Mouse (Mus musculus) hindbrain, embryonic 15.5 days (tissue): ENCODE results near the gene Lect2. TPM values are rescaled to one million over a fixed set of nuclear protein-coding genes. Genes with fewer than 3 reads are reported as not detected.

ENCODE experiments used
- ATAC-seq: fragments of 200-750 bp; cut with Nextera tagmentation; 2 replicates; pipeline ENCODE4 v1.8.0; 2017; ENCODE audit warnings: low read depth, moderate number of reproducible peaks, moderate TSS enrichment; ENCODE audit not compliant: low FRiP score
- H3K27ac ChIP-seq: fragments of 300-500 bp; sonication (generic); replicated peaks from 2 replicates; pipeline ENCODE4 v1.5.1; 2015; ENCODE audit warnings: mild to moderate bottlenecking, inconsistent platforms
- H3K27me3 ChIP-seq: fragments of 300-500 bp; sonication (generic); 2 replicates; pipeline ENCODE4 v1.6.1; 2015; ENCODE audit warnings: control low read depth, inconsistent platforms
- H3K36me3 ChIP-seq: fragments of 300-500 bp; sonication (generic); 2 replicates; pipeline ENCODE4 v1.6.1; 2015; ENCODE audit warnings: control low read depth, inconsistent platforms
- H3K4me1 ChIP-seq: fragments of 300-500 bp; sonication (generic); replicated peaks from 2 replicates; pipeline ENCODE4 v1.6.1; 2015; ENCODE audit warnings: control low read depth, inconsistent platforms
- H3K4me2 ChIP-seq: fragments of 300-500 bp; sonication (generic); 2 replicates; pipeline ENCODE4 v1.6.1; 2015; ENCODE audit warnings: moderate library complexity, mild to moderate bottlenecking, inconsistent platforms
- H3K4me3 ChIP-seq: fragments of 300-500 bp; sonication (generic); 2 replicates; pipeline ENCODE4 v1.5.1; 2015; ENCODE audit warnings: mild to moderate bottlenecking, inconsistent platforms
- H3K9ac ChIP-seq: fragments of 300-500 bp; sonication (generic); 2 replicates; pipeline ENCODE4 v1.6.1; 2015; ENCODE audit warnings: inconsistent platforms
- H3K9me3 ChIP-seq: fragments of 300-500 bp; sonication (generic); 2 replicates; pipeline ENCODE4 v1.6.1; 2016; ENCODE audit warnings: control low read depth, inconsistent platforms
- WGBS: fragments of 180-500 bp; shearing (Covaris S2); methylation state at CpG from one replicate; pipeline ENCODE4 v1.1.7; 2015; 5-methylcytosine and 5-hydroxymethylcytosine counted together
- polyA plus RNA-seq: library from polyadenylated mRNA; unstranded; fragments of >200 nt; fragmentation: Nextera tagmentation; extraction: Ambion mirVana; gene quantifications from 2 replicates; pipeline ENCODE4 v1.2.1, GENCODE M21; 2015

Lect2 gene
- polyA plus RNA-seq, 1 experiment from 2014 or later, result 0.18 TPM

- H3K36me3 ChIP-seq, result peaks cover 4% of the 10 kb centered on the region; the same call in 1 of the 2 replicates
- H3K27me3 ChIP-seq, result no peaks in the 10 kb centered on the region
- no peak for ATAC-seq
- no peaks in the 10 kb centered on the region for H3K4me1 ChIP-seq
- 90% methylated on average over 4 of the region's 4 CpGs for WGBS
- no peak overlapping the region for H3K4me3 ChIP-seq
- H3K9ac ChIP-seq, result no peak overlapping the region
- H3K27ac ChIP-seq, result no peak overlapping the region
- no peaks in the 10 kb centered on the region for H3K9me3 ChIP-seq
- no peak overlapping the region for H3K4me2 ChIP-seq
These were observed 19.3 kb downstream of the Lect2 start for GRCm38 (mm10) chr13:56529031-56529430.

- H3K9me3 ChIP-seq, result no peaks in the 10 kb centered on the region
- no peaks in the 10 kb centered on the region for H3K36me3 ChIP-seq
- 85% methylated on average over 11 of the region's 11 CpGs for WGBS
- H3K27ac ChIP-seq, result no peak overlapping the region
- no peaks in the 10 kb centered on the region for H3K27me3 ChIP-seq
- ATAC-seq, result no peak
- no peak overlapping the region for H3K9ac ChIP-seq
- H3K4me3 ChIP-seq, result no peak overlapping the region
- no peak overlapping the region for H3K4me2 ChIP-seq
- H3K4me1 ChIP-seq, result no peaks in the 10 kb centered on the region
These were observed 20.0 kb downstream of the Lect2 start for GRCm38 (mm10) chr13:56528281-56528680.

GRCm38 (mm10) chr13:56527846-56528245 is 20.5 kb downstream of the Lect2 start:
- Histone ChIP-seq H3K27me3 (no peaks in the 10 kb centered on the region), H3K4me2 (no peak overlapping the region), H3K36me3 (no peaks in the 10 kb centered on the region), H3K9ac (no peak overlapping the region), H3K9me3 (no peaks in the 10 kb centered on the region), H3K4me1 (peaks cover 1% of the 10 kb centered on the region; the same call in 1 of the 2 replicates), H3K4me3 (no peak overlapping the region), H3K27ac (no peak overlapping the region)
- no peak for ATAC-seq
- WGBS, result 91% methylated on average over 7 of the region's 7 CpGs

DNA sequence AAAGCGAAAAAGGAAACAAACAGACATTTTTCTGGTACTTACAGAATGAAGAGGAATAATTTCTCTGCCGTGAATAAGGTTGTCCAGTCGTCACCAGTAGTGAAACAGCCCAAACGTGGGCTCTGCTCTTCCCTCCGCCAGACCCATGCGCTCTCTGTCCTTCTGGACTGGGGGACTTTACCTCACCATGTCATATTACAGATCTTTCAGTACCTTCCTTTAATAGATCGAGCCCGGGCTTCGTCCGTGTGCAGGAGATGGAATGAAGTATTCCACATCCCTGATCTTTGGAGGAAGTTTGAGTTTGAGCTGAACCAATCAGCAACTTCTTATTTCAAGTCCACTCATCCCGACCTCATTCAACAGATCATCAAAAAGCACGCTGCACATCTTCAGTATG is 21.4 kb downstream of the Lect2 start:
- WGBS, result 90% methylated on average over 12 of the region's 12 CpGs
- H3K36me3 ChIP-seq, result no peaks in the 10 kb centered on the region
- ATAC-seq, result no peak

GRCm38 (mm10) chr13:56522821-56523167 is 25.5 kb downstream of the Lect2 start:
- H3K9me3 ChIP-seq, result no peaks in the 10 kb centered on the region
- peak; percentile 25; the same call in 1 of the 2 replicates for ATAC-seq
- no peaks in the 10 kb centered on the region for H3K36me3 ChIP-seq
- H3K27ac ChIP-seq, result no peak overlapping the region
- H3K4me2 ChIP-seq, result peak overlapping the region; percentile 91
- peaks cover 3% of the 10 kb centered on the region; the same call in 1 of the 2 replicates for H3K4me1 ChIP-seq
- no peaks in the 10 kb centered on the region for H3K27me3 ChIP-seq
- 4% methylated on average over 8 of the region's 8 CpGs for WGBS
- peak overlapping the region; percentile 51 for H3K4me3 ChIP-seq
- peak overlapping the region; percentile 69 for H3K9ac ChIP-seq

More for the DNA sequence above, 21.4 kb downstream of the Lect2 start:
- Histone ChIP-seq H3K4me1 (peaks cover 3% of the 10 kb centered on the region; the same call in 1 of the 2 replicates), H3K9me3 (no peaks in the 10 kb centered on the region), H3K4me3 (no peak overlapping the region), H3K27me3 (no peaks in the 10 kb centered on the region), H3K4me2 (no peak overlapping the region), H3K27ac (no peak overlapping the region), H3K9ac (no peak overlapping the region)

GRCm38 (mm10) chr13:56522081-56522820 is 26.1 kb downstream of the Lect2 start, which contains the start of gene Fbxl21:
Gene Fbxl21, plus strand, starts transcription at chr13:56522472.
- H3K9ac ChIP-seq, result peak within 1 kb of the TSS; percentile 69
- peak within 1 kb of the TSS; percentile 38; the same call in 1 of the 2 replicates for H3K27ac ChIP-seq
- no peaks in the 10 kb centered on the region for H3K36me3 ChIP-seq
- no peaks in the 10 kb centered on the region for H3K27me3 ChIP-seq
- H3K4me2 ChIP-seq, result peak within 1 kb of the TSS; percentile 91
- peaks cover 3% of the 10 kb centered on the region; the same call in 1 of the 2 replicates for H3K4me1 ChIP-seq
- ATAC-seq, result peak; percentile 98
- H3K4me3 ChIP-seq, result peak within 1 kb of the TSS; percentile 51
- under 1% methylated on average over 56 of the region's 56 CpGs for WGBS
- no peaks in the 10 kb centered on the region for H3K9me3 ChIP-seq

DNA sequence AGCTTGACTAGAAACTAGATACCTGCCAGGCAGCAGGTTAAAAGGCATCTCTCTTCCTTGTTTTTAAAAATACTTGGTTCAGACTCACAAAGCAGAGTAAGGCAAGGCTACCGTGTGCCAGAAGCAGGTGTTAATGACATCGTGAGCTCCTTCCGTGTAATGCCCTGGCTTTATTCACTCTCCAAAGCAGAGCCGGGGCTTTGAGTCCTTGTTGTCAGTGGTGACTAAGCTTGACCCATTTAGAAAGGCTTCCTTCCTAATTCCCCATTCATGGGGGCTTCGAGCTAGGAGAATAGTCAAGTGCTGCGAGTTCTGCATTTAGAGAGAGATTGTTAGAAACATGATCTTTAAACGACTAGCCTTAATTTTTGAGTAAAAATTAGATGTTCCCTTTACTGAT is 31.5 kb downstream of the Lect2 start:
- no peaks in the 10 kb centered on the region for H3K27me3 ChIP-seq
- 51% methylated on average over 7 of the region's 7 CpGs for WGBS
- ATAC-seq, result no peak
- no peaks in the 10 kb centered on the region for H3K36me3 ChIP-seq
- no peak overlapping the region for H3K27ac ChIP-seq
- H3K9me3 ChIP-seq, result no peaks in the 10 kb centered on the region
- H3K9ac ChIP-seq, result no peak overlapping the region
- H3K4me1 ChIP-seq, result no peaks in the 10 kb centered on the region
- no peak overlapping the region for H3K4me3 ChIP-seq
- H3K4me2 ChIP-seq, result no peak overlapping the region

DNA sequence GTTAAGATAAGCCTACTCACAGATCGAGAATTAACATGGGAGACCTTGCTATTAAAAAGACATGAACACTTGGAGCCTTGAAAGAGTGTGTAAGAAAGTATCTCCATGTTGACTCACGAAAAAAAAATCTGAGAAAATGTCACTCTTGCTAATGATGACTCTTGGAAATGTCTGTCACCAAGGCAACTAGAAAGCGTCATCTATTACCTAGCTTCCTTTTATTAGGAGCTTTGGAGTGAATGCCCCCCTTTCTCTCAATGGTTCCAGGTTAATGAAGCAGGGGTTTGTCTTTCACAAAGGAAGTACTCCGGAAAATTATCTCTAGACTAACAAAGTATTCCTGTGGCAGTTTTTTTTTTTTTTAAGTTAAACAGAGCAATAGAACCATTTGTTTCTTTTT is 32.0 kb downstream of the Lect2 start:
- WGBS, result 55% methylated on average over 4 of the region's 4 CpGs
- no peak overlapping the region for H3K27ac ChIP-seq
- no peaks in the 10 kb centered on the region for H3K4me1 ChIP-seq
- H3K9me3 ChIP-seq, result no peaks in the 10 kb centered on the region
- ATAC-seq, result no peak
- H3K4me3 ChIP-seq, result no peak overlapping the region
- H3K27me3 ChIP-seq, result no peaks in the 10 kb centered on the region
- H3K9ac ChIP-seq, result no peak overlapping the region
- no peaks in the 10 kb centered on the region for H3K36me3 ChIP-seq
- no peak overlapping the region for H3K4me2 ChIP-seq

GRCm38 (mm10) chr13:56513595-56513994 is 34.7 kb downstream of the Lect2 start:
- H3K36me3 ChIP-seq, result no peaks in the 10 kb centered on the region
- no peak overlapping the region for H3K9ac ChIP-seq
- H3K4me1 ChIP-seq, result no peaks in the 10 kb centered on the region
- H3K27ac ChIP-seq, result no peak overlapping the region
- no peak overlapping the region for H3K4me3 ChIP-seq
- no peak overlapping the region for H3K4me2 ChIP-seq
- no peaks in the 10 kb centered on the region for H3K9me3 ChIP-seq
- ATAC-seq, result no peak
- H3K27me3 ChIP-seq, result no peaks in the 10 kb centered on the region

DNA sequence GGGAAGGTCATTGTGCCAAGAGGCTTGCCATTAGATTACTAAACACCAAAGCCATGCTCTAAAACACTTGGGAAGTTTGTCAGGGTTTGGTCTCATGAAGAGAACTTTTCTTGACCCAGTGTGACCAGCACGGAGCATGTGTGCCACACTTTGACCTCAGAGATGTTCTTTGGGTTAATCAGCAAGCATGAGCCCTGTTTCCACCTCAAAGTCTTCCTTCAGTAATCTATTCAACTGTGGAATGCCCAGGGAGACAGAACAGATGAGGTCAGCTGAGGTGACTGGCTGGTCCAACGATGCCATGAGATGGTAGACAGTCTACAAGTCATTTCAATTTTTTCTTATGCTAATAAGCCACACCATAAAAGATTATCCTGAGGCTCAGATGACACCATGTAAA is 38.5 kb downstream of the Lect2 start:
- H3K27ac ChIP-seq, result no peak overlapping the region
- no peak overlapping the region for H3K4me2 ChIP-seq
- 81% methylated on average over 2 of the region's 2 CpGs for WGBS
- no peak for ATAC-seq
- H3K4me1 ChIP-seq, result no peaks in the 10 kb centered on the region
- no peak overlapping the region for H3K4me3 ChIP-seq
- no peaks in the 10 kb centered on the region for H3K36me3 ChIP-seq
- H3K9me3 ChIP-seq, result no peaks in the 10 kb centered on the region
- no peaks in the 10 kb centered on the region for H3K27me3 ChIP-seq
- H3K9ac ChIP-seq, result no peak overlapping the region

DNA sequence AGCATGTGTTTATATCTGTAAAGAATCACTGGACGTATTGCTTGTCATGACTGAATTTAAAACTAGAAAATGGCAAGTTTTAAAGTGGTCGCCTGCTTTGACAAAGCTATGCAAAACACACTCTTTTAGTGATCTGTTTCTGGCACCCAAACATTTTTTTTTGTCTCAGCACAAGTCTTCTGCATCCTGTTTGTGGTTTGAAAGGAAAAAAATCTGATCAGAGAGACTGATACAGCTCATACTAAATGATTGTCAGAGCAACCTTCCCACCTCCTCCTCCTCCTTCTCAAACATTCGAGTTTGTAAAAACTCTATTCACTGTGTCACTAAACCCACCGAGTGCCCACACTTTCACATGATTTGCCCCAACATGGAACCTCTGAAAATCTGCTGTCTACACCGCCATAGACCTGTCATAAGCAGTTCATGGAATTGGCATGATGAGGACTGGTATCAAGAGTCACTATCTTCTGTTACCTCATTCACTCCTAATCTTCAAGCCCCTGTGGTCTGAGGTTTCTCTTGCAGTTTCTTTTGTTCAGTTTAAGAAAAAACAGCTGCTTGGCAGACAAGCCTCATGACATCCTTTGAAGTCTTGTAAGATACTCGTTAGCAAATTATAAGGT is 41.3 kb downstream of the Lect2 start:
- Histone ChIP-seq H3K4me3 (no peak overlapping the region), H3K36me3 (no peaks in the 10 kb centered on the region), H3K4me2 (no peak overlapping the region), H3K27me3 (no peaks in the 10 kb centered on the region), H3K4me1 (no peaks in the 10 kb centered on the region), H3K9me3 (no peaks in the 10 kb centered on the region), H3K9ac (no peak overlapping the region), H3K27ac (no peak overlapping the region)
- ATAC-seq, result no peak
- WGBS, result 81% methylated on average over 6 of the region's 6 CpGs

DNA sequence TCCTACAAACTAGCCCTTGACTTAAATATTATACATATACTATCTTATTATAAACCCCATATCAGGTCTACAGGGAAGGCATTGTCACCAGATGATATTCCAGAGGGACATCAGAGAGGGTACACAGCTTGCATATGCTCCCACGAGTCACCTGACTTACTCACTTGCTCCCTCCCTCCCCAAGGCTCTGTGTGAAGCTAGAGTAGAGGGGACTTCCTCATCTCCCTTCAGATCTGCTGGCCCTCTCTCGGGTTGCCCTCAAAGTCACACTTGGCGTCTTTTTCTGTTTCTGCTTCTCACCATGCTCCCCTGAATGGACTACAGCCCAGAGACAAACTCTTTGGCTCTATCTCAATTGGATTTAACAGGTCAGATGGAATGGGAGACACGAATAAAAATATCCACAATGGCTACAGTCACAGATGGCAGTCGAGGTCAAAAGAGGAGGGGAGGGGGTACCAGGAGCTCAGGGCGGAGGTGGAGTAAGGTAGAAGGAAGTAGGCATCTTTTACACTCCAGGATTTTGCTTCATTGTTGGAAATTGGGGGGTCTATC is 46.4 kb downstream of the Lect2 start:
- Histone ChIP-seq H3K4me1 (no peaks in the 10 kb centered on the region), H3K9me3 (no peaks in the 10 kb centered on the region), H3K4me3 (no peak overlapping the region), H3K4me2 (no peak overlapping the region), H3K9ac (no peak overlapping the region), H3K27ac (no peak overlapping the region), H3K36me3 (no peaks in the 10 kb centered on the region), H3K27me3 (no peaks in the 10 kb centered on the region)
- ATAC-seq, result no peak
- WGBS, result 77% methylated on average over 6 of the region's 6 CpGs
